Mouse (Mus musculus): ENCODE results near the gene Ctnnal1.
"Not testable (repeated sequence)": the region's sequence is repeated elsewhere in the genome, so short reads cannot be mapped to it uniquely, and the experiment has no call there.

Ctnnal1 gene

DNA sequence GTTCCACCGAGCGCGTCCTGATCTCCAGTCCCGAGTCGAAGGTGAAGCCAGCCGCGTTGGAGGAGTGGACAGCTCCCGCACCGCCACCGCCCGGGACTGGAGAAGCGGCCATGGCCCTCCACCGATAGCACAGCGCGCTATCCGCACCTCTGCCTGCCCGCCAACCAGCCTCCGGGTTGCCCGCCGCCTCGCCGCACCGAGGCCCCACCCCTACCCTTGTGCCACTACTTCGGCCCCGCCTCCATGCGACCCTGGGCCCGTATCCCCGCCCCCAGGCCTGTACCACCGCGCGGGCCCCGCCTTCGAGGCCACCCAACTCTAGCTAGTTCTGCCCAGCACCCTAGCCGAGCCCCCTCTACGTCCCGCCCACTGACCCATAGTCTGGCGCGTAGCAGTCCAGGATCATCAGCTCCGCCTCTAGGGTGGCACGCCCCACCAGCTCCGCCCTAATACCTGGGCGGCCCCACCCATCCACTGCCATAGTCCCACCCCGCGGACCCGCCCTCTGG, at the start of gene Ctnnal1:
Gene Ctnnal1 (minus strand): TSS at position 186 of the 509 bp plus-strand sequence.
- peak; percentile 87 to 88 for DNase-seq

GRCm38 (mm10) chr4:56914761-56915160, 49.8 kb upstream of the Ctnnal1 start:
- no peak for DNase-seq

- no peak for DNase-seq
Measured at GRCm38 (mm10) chr4:56914338-56914737, 49.4 kb upstream of the Ctnnal1 start.

DNA sequence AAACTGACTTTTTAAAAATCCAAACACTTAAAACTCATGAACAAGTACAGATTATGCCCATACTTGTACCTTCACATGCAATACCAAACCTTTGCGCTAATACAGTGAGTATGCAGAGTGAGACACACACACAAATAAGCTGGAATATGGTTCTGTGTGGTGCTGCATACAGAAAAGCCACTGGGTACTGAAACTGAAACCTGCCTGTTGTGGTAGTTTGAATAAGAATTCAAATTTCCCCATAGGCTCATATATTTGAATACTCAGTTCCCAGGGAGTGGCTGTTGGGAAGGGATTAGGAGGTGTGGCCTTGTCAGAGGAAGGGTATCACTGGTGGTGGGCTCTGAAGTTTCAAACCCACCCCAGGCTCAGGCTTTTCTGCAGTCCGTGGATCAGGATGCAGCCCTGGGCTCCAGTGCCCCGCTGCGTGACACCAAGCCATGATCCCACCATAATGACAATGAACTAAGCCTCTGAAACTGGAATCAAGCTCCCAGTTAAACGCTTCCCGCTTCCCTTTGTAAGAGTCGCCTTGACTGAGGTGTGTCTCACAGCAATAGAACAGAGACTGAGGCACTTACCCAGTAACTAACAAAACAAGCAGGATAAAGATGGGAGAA, 47.5 kb upstream of the Ctnnal1 start:
- no peak for DNase-seq

- no peak for DNase-seq
Measured at GRCm38 (mm10) chr4:56909568-56909967, 44.6 kb upstream of the Ctnnal1 start.

DNA sequence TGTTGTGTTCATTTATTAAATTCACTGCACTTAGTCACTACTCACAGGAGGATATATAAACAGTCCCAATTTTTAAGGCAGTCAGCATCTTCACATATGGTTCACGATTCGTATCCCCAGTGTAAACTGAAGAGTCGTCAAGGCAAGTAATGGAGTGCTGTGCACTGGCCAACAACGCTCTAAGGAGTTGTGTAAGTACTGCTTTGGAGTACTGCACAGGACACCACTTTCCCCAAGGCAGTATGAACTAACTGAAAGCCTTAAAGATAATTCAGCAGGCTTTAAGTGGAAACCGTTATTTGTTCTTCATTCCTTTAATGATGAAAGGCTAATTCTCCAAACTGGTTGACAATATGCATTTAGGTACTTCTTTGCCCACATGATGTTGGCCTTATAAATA, 42.7 kb upstream of the Ctnnal1 start:
- no peak for DNase-seq

DNA sequence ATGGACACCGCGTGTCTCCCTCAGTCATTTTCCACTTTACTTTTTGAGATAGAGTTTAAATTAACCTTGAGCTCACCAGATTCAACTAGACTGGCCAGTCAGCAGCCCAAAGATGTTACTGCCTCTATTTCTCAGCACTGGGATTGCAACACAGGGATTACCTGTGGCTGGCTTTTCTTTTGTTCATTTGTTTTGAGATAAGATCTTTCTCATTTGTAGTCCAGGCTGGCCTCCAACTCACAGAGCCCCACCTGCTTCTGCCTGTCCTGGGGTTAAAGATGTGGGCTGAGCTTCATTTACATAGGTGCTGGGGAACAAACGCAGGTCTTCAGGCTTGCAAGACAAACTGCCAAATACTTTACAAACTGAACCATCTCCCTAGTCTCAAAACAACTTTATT, 41.9 kb upstream of the Ctnnal1 start:
- no peak for DNase-seq

- DNase-seq = no peak
Measured at GRCm38 (mm10) chr4:56905507-56905906, 40.5 kb upstream of the Ctnnal1 start.

DNA sequence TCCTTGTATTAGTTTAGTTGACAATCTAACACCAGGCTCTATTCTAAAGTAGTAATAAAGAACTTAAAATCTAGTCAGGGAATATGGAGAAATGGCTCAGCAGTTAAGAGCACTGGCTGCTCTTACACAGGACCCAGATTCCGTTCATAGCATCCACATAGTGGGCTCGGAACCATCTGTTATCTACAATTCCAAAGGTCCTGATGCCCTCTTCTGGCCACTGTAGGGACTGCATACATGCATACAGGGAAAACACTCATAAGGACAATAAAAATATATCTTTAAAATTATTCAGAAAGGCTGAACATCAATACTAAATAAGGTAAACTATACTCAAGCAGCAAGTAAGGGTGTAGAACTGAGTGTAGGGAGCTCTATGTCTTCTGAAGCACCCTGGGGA, 36.7 kb upstream of the Ctnnal1 start:
- no peak for DNase-seq

DNA sequence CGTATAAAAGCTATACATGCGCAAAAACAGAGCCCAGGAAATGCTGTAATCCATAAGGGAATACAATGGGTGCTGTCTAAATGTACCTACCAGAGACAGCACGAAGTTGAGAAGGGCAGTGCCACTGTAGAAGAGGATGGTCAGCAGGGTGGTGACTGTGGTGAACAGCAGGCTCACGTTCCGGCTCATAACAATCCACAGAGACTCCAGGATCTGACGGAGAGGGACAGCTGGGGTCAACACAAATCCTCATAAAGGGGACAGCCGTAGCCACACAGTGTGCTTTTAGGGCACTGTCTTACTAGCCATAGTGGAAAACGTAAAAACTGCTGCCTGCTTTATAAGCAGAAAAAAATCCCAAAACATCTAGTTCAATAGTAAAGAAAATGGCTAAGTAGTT, 34.2 kb upstream of the Ctnnal1 start:
- no peak for DNase-seq

DNA sequence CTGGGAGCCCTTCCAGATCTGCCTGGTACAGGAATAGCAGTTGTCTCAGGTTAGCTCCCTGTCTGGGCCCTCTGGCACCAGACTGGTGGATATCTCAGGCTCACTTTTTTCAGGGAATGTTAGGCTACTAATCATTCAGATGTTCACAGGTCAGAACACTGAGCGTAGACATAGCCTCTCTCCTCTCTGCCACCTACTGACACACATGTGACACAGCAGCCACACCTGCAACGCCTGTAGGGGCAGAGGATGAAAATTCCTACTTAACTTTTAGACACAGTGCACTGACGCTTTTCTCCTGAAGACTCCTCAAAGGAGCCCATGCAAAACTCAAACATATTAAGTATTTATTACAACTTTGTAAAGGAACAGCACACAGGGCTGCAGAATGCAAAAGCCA, 32.5 kb upstream of the Ctnnal1 start:
- no peak for DNase-seq

GRCm38 (mm10) chr4:56894196-56894595, 29.2 kb upstream of the Ctnnal1 start:
- DNase-seq = no peak

- no peak for DNase-seq
Measured at GRCm38 (mm10) chr4:56892501-56893115, 27.6 kb upstream of the Ctnnal1 start.

GRCm38 (mm10) chr4:56888483-56888882, 23.5 kb upstream of the Ctnnal1 start:
- no peak for DNase-seq

DNA sequence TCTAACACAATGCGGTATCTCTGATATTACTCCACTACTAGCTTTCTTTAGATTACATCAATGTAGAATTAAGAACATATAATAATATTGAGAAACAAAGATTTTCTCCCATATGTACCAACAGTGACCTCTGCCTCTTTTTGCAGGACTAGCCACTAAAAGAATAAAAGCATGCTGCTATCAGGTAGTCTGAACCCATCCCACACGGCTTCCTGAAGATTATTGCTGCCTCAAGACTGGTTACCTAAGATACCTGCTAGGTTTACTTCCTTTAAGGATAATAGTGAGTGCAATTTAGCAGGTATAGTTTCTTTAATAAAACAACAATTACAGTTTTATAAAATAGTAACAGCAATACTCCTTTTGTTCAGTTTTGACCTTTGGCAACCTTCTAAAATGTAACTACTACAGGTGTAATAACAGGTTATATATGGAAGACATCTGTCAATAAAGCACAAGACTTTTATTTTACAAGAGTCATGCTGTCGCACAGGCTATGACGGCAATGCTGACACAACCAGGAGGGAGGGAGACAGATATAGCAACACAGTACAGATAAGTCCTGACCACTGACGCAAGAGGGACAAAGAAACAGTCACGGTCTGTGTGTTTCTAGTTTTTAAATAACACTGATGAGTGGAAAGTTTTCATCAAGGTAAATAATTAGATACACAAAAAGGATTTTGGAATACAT, 21.4 kb upstream of the Ctnnal1 start:
- DNase-seq = no peak

GRCm38 (mm10) chr4:56880036-56880703, 15.2 kb upstream of the Ctnnal1 start:
- DNase-seq = no peak

GRCm38 (mm10) chr4:56878971-56879370, 14.0 kb upstream of the Ctnnal1 start:
- no peak for DNase-seq

GRCm38 (mm10) chr4:56870541-56870940, 5.6 kb upstream of the Ctnnal1 start:
- DNase-seq = not testable (repeated sequence)

GRCm38 (mm10) chr4:56867761-56868160, 2.8 kb upstream of the Ctnnal1 start:
- DNase-seq = no peak

DNA sequence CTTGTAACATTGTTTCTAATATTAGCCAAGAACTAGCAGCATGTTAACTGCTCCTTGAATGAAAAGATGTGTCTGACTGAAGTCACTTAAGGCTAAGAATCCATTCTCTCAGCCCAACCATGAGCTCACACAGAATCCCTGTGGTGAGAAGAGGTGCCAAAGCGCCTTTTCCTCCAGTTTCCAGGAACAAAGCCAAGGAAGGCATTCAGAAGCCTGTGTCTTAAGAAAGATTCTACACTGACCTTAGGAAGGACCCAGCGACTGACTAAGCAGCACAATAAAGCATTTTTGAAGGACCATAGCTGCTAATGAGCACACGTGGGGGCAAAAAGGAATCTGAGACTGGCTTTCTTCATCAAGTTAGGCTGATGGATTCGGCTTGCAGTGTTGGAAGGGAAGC, 983 bp upstream of the Ctnnal1 start:
- DNase-seq = no peak

DNA sequence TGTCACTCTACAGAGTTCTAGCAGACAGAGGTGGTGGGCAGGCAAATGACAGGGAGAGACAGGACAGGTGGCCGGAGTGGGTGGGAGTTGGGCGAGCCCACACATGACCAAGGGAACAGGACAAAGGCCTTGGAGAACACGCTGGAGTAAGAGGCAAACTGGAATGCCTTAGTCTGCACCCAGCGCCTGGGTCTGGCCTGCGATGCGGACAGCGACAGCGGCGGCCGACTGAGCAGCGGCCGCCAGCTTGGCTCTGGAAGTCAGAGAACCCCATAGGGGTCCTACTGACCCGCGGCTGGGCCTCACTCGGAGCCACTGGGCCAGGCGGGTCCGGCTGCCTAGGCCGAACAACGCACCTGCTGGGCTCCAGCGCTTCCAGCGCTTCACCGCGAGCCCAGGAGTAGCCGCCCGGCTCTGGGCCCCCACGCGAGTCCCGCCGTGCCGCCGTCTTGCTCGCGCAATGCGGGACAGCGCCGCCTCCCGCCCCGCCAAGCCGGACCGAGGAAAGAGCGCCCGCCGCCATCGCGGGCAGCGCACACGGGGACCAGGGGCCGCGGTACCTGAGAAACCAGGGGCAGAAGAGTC, 479 bp downstream of the Ctnnal1 start:
- peak in 1 of 2 experiments; percentile 7 for DNase-seq

GRCm38 (mm10) chr4:56864016-56864415, 972 bp downstream of the Ctnnal1 start:
- no peak for DNase-seq

- no peak for DNase-seq
Measured at GRCm38 (mm10) chr4:56861551-56861950, 3.4 kb downstream of the Ctnnal1 start.

All from spleen, adult 18-20 months (tissue).